Mouse (Mus musculus) c-Kit-positive CD71-negative TER-119-negative erythroid progenitor cells, embryonic 14.5 days (primary cell): Measurements from ENCODE around the gene Dcaf15.
A peak's percentile ranks its signal among the peaks of the same experiment; 100 is the strongest.

Experiments
- DNase-seq: peaks from one replicate; pipeline ENCODE4 v3.0.0-alpha.2; 2013; ENCODE audit warnings: low read depth

Gene Dcaf15

DNA sequence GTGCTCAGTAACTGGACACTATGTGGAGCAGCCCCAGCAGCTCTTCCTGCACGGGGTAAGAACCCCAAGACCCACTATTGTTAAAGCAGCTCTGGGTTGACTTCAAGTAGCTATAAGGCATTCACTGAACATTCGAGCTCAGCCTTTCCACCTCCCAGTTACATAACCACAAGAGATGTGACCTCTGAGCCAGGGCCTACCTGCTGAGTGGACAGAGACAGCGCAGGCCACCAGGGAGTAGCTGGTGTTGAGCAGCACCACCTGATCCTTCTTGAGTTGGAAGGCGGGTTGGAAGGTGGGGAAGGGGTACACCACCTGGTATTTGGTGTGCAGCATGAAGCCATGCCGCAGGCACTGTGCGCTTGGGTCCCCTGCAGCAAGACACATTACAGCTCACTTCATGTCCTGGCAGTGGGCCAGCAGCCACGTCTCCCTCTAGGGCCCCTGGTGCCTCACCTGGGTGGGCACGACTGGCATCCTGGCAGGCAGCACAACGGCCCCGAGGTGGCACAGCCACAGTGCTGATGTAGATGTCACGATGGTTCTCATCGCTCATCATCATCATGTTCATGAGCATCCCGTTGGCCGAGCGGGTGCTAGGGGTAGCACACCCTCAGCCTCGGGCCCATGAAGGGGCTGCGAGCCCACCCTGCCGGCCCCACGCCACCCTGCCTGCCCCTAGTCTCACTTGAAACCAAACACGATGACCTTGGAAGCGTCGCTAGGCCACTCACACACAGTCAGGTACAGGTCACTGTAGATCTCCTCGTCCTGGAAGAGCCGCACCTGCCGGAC lies 2.9 kb downstream of the Dcaf15 start:
- DNase-seq = no peak

- no peak for DNase-seq
These were observed 6.2 kb downstream of the Dcaf15 start for GRCm38 (mm10) chr8:84098376-84098775.

DNA sequence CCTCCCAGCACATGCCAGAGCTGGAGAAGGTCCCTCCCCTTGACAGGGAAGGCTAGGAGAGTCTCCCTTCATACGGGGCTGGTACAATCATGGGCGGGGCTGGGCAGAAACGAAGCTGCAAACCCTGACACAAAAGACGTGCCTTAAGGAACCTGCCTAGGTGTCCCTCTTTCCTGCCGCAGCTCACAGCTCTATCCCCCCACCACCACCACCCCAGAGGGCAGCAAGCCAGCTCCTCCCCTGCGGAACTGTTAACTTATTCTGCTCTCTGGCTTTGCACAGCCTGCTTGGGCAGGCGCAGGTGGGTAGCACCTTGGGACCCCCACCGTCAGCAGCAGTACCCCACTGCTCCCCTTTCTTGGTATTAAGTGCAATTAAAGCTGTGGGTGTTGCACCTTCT lies 8.5 kb downstream of the Dcaf15 start:
- no peak for DNase-seq

DNA sequence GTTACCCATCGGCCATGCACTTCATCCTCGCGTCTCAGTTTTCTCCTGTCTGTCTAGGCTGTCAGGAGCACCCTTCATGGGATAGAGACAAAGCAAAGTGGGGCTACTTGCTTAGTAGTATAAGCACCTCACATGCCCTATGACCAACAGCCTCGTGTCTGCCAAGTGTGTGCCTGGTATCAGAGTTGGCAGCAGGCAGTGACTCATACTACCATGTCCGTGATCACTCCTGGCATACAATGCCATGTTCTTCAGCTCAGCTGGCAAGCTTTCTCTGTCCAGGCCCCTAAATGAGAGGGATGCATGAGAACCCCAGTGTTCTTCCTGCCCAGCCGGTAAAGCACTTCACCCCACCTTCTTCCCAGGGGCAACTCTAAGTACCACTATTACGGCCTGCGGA lies 14.0 kb downstream of the Dcaf15 start:
- no peak for DNase-seq

DNA sequence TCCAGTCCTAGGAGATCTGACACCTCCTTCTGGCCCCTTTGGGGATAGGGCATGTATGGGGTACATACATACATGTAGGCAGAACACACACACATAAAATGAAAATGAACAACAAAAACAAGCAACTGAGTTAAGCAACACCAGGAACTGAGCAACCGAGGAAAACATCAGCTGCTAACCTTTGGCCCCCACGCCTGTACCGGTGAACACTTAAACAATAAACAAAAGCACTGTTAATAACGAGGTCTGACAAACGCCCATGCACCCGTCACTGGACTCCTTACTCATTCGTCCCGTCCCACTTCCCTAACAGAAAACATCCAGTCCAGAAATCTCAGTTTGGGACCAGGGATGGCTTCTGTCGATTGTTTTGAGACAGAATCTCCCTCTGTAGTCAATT lies 15.3 kb downstream of the Dcaf15 start:
- DNase-seq = no peak

- no peak for DNase-seq
These were observed 16.7 kb downstream of the Dcaf15 start for GRCm38 (mm10) chr8:84087821-84088220.

- no peak for DNase-seq
These were observed 17.4 kb downstream of the Dcaf15 start for GRCm38 (mm10) chr8:84087156-84087555.

DNA sequence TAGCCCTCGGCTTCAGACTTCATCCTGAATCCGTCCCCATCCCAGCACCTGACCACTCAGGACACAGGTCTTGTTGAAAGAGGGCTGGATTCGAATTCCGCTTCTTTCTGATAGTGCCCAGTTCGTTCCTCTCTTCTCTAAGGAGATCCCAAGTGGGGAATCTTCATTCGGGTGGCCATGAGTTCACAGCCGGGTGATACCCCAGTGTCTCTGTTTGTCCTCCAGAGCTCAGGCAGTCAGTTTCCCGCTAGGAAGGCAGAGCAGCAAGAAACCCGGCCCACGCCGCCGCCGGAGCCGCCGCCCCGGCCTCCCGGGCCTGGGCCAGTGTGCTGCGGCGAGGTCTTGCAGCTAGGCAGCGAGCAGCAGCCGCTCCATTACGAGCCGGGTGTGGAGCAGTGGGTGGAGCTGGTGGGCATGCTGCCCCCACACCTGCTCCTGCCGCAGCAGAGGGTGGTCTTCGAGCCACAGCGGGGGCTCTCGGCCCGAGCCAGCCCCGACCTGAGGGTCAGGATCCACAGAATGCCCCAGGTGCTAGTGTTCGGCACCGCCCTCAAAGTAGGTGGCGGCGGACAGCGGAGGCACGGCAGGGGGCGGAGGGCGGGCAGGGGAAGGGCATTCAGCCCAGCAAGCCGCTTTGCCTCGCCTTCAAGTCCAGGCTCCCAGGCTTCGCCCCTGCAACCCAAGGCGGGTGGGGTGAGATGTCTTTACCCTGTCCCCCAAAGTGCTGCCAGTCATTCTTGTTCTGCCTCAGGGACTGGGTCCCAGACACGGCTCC lies 20.0 kb downstream of the Dcaf15 start:
- no peak for DNase-seq

DNA sequence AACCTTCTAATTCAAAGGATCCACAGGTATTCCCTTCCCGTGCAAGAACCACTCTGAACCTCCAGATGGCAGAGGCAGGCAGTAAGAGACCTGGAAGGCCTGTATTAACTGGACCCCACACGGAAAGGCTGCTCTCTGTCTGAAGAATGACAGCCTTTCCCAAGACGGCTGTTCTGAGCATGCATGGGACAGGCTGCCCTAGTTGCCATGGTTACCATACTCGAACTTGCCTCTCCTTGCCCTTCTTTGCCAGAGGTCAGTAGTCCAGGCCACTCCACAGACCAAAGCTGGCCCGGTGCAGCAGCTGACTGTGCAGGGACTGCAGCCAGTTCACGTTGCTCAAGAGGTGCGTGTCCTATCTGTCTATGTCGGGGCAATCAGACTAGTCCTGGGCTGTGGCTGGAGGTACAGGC lies 20.7 kb downstream of the Dcaf15 start:
- DNase-seq = no peak

- DNase-seq = no peak
These were observed 25.4 kb downstream of the Dcaf15 start for GRCm38 (mm10) chr8:84079206-84079605.

DNA sequence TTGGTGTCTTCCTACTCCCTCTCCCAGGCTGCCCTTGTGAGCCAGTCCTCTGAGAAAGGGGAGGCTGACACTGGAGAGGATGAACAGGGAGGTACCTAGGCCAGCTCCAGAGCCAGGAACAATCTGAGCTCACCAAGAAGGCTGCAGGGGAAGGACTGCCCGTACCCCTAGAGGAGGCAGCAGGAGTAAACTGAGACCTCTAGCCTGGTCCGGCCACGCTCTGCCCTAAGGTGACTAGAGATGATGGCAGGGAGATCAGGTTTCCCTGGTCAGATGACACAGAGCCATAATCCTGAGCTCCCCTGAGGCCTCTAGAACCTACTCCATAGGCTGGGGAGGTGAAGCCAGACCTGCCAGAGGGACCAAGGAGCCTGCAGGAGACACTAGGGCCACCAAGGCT lies 27.7 kb downstream of the Dcaf15 start:
- no peak for DNase-seq

- DNase-seq = no peak
These were observed 28.2 kb downstream of the Dcaf15 start for GRCm38 (mm10) chr8:84076412-84076811.

DNA sequence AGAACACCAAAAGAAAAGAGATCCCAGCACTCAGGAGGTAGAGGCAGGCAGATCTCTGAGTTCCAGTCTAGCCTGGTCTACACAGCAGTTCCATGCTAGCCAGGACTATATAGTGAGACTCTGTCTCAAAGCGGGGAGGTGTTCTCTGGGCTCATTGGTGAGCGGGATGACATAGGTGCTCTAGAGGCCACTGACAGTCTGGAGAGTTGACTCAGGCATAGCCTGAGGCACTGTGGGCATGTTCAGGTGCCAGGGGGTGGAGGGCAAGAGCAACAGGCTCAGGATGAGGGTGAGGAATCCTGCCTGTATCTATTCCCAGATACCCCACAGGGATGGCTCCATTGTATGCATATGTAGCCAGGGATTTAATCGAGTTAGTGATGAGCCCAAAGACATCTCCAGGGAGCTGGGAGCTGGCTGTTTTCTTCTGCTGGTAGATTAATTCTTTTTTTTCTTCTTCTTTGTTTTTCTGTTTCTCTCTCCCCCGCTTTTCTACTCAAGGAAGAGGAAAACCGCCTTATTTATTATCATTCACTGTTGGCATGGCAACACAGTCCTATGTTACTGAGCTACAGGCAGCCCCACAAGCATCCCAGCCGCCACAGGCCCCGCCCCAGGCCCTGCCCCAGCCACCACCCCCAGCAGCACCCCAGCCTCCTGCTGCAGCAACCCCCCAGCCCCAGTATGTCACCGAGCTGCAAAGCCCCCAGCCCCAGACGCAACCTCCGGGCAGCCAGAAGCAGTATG lies 31.2 kb downstream of the Dcaf15 start:
- DNase-seq = no peak

GRCm38 (mm10) chr8:84072321-84072720 lies 32.2 kb downstream of the Dcaf15 start:
- no peak for DNase-seq

- no peak for DNase-seq
These were observed 32.6 kb downstream of the Dcaf15 start for GRCm38 (mm10) chr8:84071921-84072320.

- no peak for DNase-seq
These were observed 33.9 kb downstream of the Dcaf15 start for GRCm38 (mm10) chr8:84070667-84071066.

GRCm38 (mm10) chr8:84070241-84070640 lies 34.3 kb downstream of the Dcaf15 start:
- DNase-seq = no peak

- no peak for DNase-seq
These were observed 34.8 kb downstream of the Dcaf15 start for GRCm38 (mm10) chr8:84069750-84070149.

DNA sequence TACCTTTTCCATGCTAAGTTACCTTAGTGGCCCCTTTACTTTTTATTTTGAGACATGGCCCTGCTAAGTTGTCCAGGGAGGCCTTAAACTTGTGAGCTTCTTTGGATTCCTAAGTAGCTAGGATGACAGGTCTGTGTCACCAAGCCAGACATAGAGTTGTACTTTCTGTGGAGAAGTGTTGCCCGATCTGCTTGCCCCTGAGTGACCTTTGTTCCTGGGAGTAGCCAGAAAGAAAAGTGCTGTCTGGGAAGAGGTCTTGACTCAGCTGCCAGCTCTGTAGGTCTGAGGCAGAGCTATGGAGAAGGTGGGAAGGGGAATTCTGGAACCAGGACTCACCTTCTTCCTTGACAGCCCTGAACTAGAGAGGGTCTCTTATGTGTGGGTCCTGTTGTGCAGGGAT lies 35.4 kb downstream of the Dcaf15 start:
- DNase-seq = no peak

GRCm38 (mm10) chr8:84068316-84069035 lies 36.1 kb downstream of the Dcaf15 start:
- no peak for DNase-seq

GRCm38 (mm10) chr8:84067911-84068310 lies 36.7 kb downstream of the Dcaf15 start:
- no peak for DNase-seq

DNA sequence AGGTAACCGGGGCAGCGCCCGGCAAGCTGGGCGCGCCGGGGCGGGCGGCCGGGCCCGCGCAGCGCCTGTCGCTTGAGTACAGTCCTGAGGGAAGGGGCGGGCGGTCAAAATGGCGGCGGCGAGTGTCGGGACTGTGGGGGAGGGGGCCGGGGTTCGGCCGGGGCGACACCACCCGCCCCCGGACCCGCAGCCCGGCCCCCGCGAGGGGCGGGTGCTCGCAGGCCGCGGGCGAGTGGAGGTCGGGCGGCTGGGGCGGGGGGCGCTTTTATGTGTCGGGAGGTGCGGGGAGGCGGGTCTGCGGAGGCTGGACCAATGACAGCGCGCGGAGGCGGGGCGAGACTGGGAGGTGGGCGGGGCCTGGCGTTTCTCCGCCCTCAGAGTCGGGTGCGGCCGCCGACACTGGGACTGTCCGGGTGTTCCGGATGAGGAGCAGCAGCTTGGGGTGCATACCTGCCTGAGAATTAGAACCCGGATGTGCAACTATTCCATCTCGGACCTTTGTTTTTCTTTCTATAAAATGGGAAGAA lies 37.5 kb downstream of the Dcaf15 start:
- peak; percentile 82 for DNase-seq
